Mouse (Mus musculus): ENCODE results near the gene Phf21b. TPM values are rescaled to one million over a fixed set of nuclear protein-coding genes. Genes with fewer than 3 reads are reported as not detected.

Phf21b gene
- polyA plus RNA-seq, 1 experiment from 2014 or later: 0.55 TPM

- H3K36me3 ChIP-seq (ENCODE audit: control insufficient read depth, insufficient read depth, low read length): no peaks in the 10 kb centered on the region
- H3K27me3 ChIP-seq (ENCODE audit: control insufficient read depth, insufficient read depth, low read depth, low read length): no peaks in the 10 kb centered on the region
- no peaks in the 10 kb centered on the region for H3K4me1 ChIP-seq (replicated peaks; ENCODE audit: control insufficient read depth, insufficient read depth, low read length)
- H3K27ac ChIP-seq (ENCODE audit: low read length): no peak overlapping the region
- no peak for ATAC-seq (ENCODE audit: low read depth)
- no peak overlapping the region for H3K4me2 ChIP-seq (ENCODE audit: low read depth, low read length)
- WGBS: 8% methylated on average over 2 of the region's 2 CpGs
- H3K9me3 ChIP-seq (ENCODE audit: control insufficient read depth, low read length): no peaks in the 10 kb centered on the region
- no peak overlapping the region for H3K9ac ChIP-seq (ENCODE audit: low read length)
- H3K4me3 ChIP-seq (ENCODE audit: low read length): no peak overlapping the region
These were observed 111.5 kb downstream of the Phf21b start for GRCm38 (mm10) chr15:84744308-84744707.

- H3K4me1 ChIP-seq (replicated peaks; ENCODE audit: control insufficient read depth, insufficient read depth, low read length): no peaks in the 10 kb centered on the region
- no peak overlapping the region for H3K4me3 ChIP-seq (ENCODE audit: low read length)
- H3K27me3 ChIP-seq (ENCODE audit: control insufficient read depth, insufficient read depth, low read depth, low read length): no peaks in the 10 kb centered on the region
- H3K4me2 ChIP-seq (ENCODE audit: low read depth, low read length): no peak overlapping the region
- H3K36me3 ChIP-seq (ENCODE audit: control insufficient read depth, insufficient read depth, low read length): no peaks in the 10 kb centered on the region
- no peak for ATAC-seq (ENCODE audit: low read depth)
- 19% methylated on average over 3 of the region's 3 CpGs for WGBS
- no peaks in the 10 kb centered on the region for H3K9me3 ChIP-seq (ENCODE audit: control insufficient read depth, low read length)
- H3K9ac ChIP-seq (ENCODE audit: low read length): no peak overlapping the region
- H3K27ac ChIP-seq (ENCODE audit: low read length): no peak overlapping the region
These were observed 112.5 kb downstream of the Phf21b start for GRCm38 (mm10) chr15:84743347-84743746.

- Histone ChIP-seq H3K4me1 (replicated peaks; ENCODE audit: control insufficient read depth, insufficient read depth, low read length) (no peaks in the 10 kb centered on the region), H3K4me2 (ENCODE audit: low read depth, low read length) (no peak overlapping the region), H3K9ac (ENCODE audit: low read length) (no peak overlapping the region), H3K36me3 (ENCODE audit: control insufficient read depth, insufficient read depth, low read length) (no peaks in the 10 kb centered on the region), H3K4me3 (ENCODE audit: low read length) (no peak overlapping the region), H3K9me3 (ENCODE audit: control insufficient read depth, low read length) (no peaks in the 10 kb centered on the region), H3K27ac (ENCODE audit: low read length) (no peak overlapping the region), H3K27me3 (ENCODE audit: control insufficient read depth, insufficient read depth, low read depth, low read length) (no peaks in the 10 kb centered on the region)
- 61% methylated on average over 3 of the region's 3 CpGs for WGBS
- no peak for ATAC-seq (ENCODE audit: low read depth)
These were observed 114.3 kb downstream of the Phf21b start for GRCm38 (mm10) chr15:84741573-84741972.

GRCm38 (mm10) chr15:84738246-84738645 lies 117.6 kb downstream of the Phf21b start:
- H3K27ac ChIP-seq (ENCODE audit: low read length): no peak overlapping the region
- 89% methylated on average over 7 of the region's 7 CpGs for WGBS
- no peaks in the 10 kb centered on the region for H3K4me1 ChIP-seq (replicated peaks; ENCODE audit: control insufficient read depth, insufficient read depth, low read length)
- no peak for ATAC-seq (ENCODE audit: low read depth)
- H3K9me3 ChIP-seq (ENCODE audit: control insufficient read depth, low read length): no peaks in the 10 kb centered on the region
- H3K4me3 ChIP-seq (ENCODE audit: low read length): no peak overlapping the region
- no peaks in the 10 kb centered on the region for H3K27me3 ChIP-seq (ENCODE audit: control insufficient read depth, insufficient read depth, low read depth, low read length)
- no peaks in the 10 kb centered on the region for H3K36me3 ChIP-seq (ENCODE audit: control insufficient read depth, insufficient read depth, low read length)
- no peak overlapping the region for H3K9ac ChIP-seq (ENCODE audit: low read length)
- no peak overlapping the region for H3K4me2 ChIP-seq (ENCODE audit: low read depth, low read length)

GRCm38 (mm10) chr15:84736994-84737346 lies 118.9 kb downstream of the Phf21b start:
- no peak overlapping the region for H3K4me2 ChIP-seq (ENCODE audit: low read depth, low read length)
- no peak overlapping the region for H3K27ac ChIP-seq (ENCODE audit: low read length)
- no peaks in the 10 kb centered on the region for H3K36me3 ChIP-seq (ENCODE audit: control insufficient read depth, insufficient read depth, low read length)
- WGBS: 48% methylated on average over 2 of the region's 4 CpGs
- ATAC-seq (ENCODE audit: low read depth): no peak
- no peaks in the 10 kb centered on the region for H3K9me3 ChIP-seq (ENCODE audit: control insufficient read depth, low read length)
- H3K4me3 ChIP-seq (ENCODE audit: low read length): no peak overlapping the region
- no peaks in the 10 kb centered on the region for H3K4me1 ChIP-seq (replicated peaks; ENCODE audit: control insufficient read depth, insufficient read depth, low read length)
- no peaks in the 10 kb centered on the region for H3K27me3 ChIP-seq (ENCODE audit: control insufficient read depth, insufficient read depth, low read depth, low read length)
- H3K9ac ChIP-seq (ENCODE audit: low read length): no peak overlapping the region

- WGBS: 68% methylated on average over 11 of the region's 11 CpGs
- no peak for ATAC-seq (ENCODE audit: low read depth)
- no peaks in the 10 kb centered on the region for H3K27me3 ChIP-seq (ENCODE audit: control insufficient read depth, insufficient read depth, low read depth, low read length)
- H3K4me3 ChIP-seq (ENCODE audit: low read length): no peak overlapping the region
- no peak overlapping the region for H3K27ac ChIP-seq (ENCODE audit: low read length)
- no peak overlapping the region for H3K4me2 ChIP-seq (ENCODE audit: low read depth, low read length)
- no peaks in the 10 kb centered on the region for H3K36me3 ChIP-seq (ENCODE audit: control insufficient read depth, insufficient read depth, low read length)
- H3K9me3 ChIP-seq (ENCODE audit: control insufficient read depth, low read length): no peaks in the 10 kb centered on the region
- H3K4me1 ChIP-seq (replicated peaks; ENCODE audit: control insufficient read depth, insufficient read depth, low read length): no peaks in the 10 kb centered on the region
- no peak overlapping the region for H3K9ac ChIP-seq (ENCODE audit: low read length)
These were observed 119.4 kb downstream of the Phf21b start for GRCm38 (mm10) chr15:84736346-84736993.

Other genes with a start within 250 kb of the Phf21b start
- 18.1 and 18.3 TPM in 2 replicates for gene Prr5, start 186.4 kb downstream of the Phf21b start, polyA plus RNA-seq (2015; fragmentation: Nextera tagmentation; extraction: Ambion mirVana)
- gene Arhgap8, start 136.0 kb downstream of the Phf21b start, polyA plus RNA-seq (2015; fragmentation: Nextera tagmentation; extraction: Ambion mirVana): 26.4 and 27.6 TPM in 2 replicates
- 0.40 and 0.50 TPM in 2 replicates for gene Gm29666, start 64.0 kb upstream of the Phf21b start, polyA plus RNA-seq (2015; fragmentation: Nextera tagmentation; extraction: Ambion mirVana)
- 32.7 and 37.9 TPM in 2 replicates for gene Nup50, start 67.4 kb upstream of the Phf21b start, polyA plus RNA-seq (2015; fragmentation: Nextera tagmentation; extraction: Ambion mirVana)
- gene 5031439G07Rik, start 132.5 kb upstream of the Phf21b start, polyA plus RNA-seq (2015; fragmentation: Nextera tagmentation; extraction: Ambion mirVana): 5.0 and 5.6 TPM in 2 replicates
- gene Upk3a, start 161.1 kb upstream of the Phf21b start, polyA plus RNA-seq (2015; fragmentation: Nextera tagmentation; extraction: Ambion mirVana): 13.3 and 18.3 TPM in 2 replicates
- 31.9 and 34.1 TPM in 2 replicates for gene Fam118a, start 172.9 kb upstream of the Phf21b start, polyA plus RNA-seq (2015; fragmentation: Nextera tagmentation; extraction: Ambion mirVana)